Mouse (Mus musculus): ENCODE data around the gene Ccdc13. TPM values are rescaled to one million over a fixed set of nuclear protein-coding genes. Genes with fewer than 3 reads are reported as not detected.

Ccdc13 gene
- total RNA-seq, 1 experiment from 2014 or later: not detected

Other genes with a start within 250 kb of the Ccdc13 start
- not detected in 3 replicates for gene Lyzl4, start 197.4 kb downstream of the Ccdc13 start, total RNA-seq (2017)
- gene Vipr1, start 196.7 kb downstream of the Ccdc13 start, total RNA-seq (2017): 0.29 to 0.78 TPM (median 0.32 TPM) in 3 replicates
- 1.1 to 4.3 TPM (median 3.0 TPM) in 3 replicates for gene Sec22c, start 134.0 kb downstream of the Ccdc13 start, total RNA-seq (2017)
- gene Ss18l2, start 129.1 kb downstream of the Ccdc13 start, total RNA-seq (2017): 14.6 to 46.7 TPM (median 28.7 TPM) in 3 replicates
- 193 to 365 TPM (median 198 TPM) in 3 replicates for gene Nktr, start 120.3 kb downstream of the Ccdc13 start, total RNA-seq (2017)
- not detected in 3 replicates for gene Zfp651, start 80.1 kb downstream of the Ccdc13 start, total RNA-seq (2017)
- gene Klhl40, start 61.9 kb downstream of the Ccdc13 start, total RNA-seq (2017): not detected in 3 replicates
- gene Hhatl, start 47.0 kb downstream of the Ccdc13 start, total RNA-seq (2017): not detected in 3 replicates
- 32.4 to 39.0 TPM (median 35.7 TPM) in 3 replicates for gene Higd1a, start 18.9 kb upstream of the Ccdc13 start, total RNA-seq (2017)
- 0.29 to 4.3 TPM (median 3.2 TPM) in 3 replicates for gene Ackr2, start 58.9 kb upstream of the Ccdc13 start, total RNA-seq (2017)
- not detected in 3 replicates for gene Cyp8b1, start 76.8 kb upstream of the Ccdc13 start, total RNA-seq (2017)
- not detected in 3 replicates for gene Fam198a, start 111.5 kb upstream of the Ccdc13 start, total RNA-seq (2017)
- not detected in 3 replicates for gene Pomgnt2, start 157.6 kb upstream of the Ccdc13 start, total RNA-seq (2017)